Mouse (Mus musculus) T-helper 1 cell (primary cell): ENCODE measurements around the gene Itsn2.
"Not testable (repeated sequence)": the region's sequence is repeated elsewhere in the genome, so short reads cannot be mapped to it uniquely, and the experiment has no call there.

Experiments used
- in situ Hi-C: fragments of 300-600 bp; cut with MboI, MseI; formaldehyde crosslinking; loops from one replicate; pipeline ENCODE4 v1.15.1; 2025; ENCODE audit warnings: high pct_unique_total_duplicates

Itsn2 gene

DNA sequence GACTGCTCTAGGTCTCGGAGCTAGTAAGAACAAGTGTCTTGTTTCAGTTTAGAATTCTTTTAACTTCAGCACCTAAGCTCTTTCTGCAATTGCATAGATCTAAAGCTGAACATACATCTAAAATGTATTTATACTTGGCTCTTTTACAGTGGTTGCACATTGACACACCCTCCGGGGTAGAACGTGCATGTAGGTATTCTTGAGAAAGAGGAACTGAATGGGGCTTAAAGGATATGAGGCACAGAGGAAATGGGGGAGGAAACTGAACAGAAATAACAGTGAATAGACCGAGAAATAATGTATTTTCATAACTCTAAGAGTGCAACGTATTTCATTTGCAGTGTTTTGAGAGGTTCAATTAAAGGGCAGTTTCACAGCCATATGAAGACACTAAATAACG lies 2.6 kb downstream of the Itsn2 start:
- in situ Hi-C loops = no loop called here

DNA sequence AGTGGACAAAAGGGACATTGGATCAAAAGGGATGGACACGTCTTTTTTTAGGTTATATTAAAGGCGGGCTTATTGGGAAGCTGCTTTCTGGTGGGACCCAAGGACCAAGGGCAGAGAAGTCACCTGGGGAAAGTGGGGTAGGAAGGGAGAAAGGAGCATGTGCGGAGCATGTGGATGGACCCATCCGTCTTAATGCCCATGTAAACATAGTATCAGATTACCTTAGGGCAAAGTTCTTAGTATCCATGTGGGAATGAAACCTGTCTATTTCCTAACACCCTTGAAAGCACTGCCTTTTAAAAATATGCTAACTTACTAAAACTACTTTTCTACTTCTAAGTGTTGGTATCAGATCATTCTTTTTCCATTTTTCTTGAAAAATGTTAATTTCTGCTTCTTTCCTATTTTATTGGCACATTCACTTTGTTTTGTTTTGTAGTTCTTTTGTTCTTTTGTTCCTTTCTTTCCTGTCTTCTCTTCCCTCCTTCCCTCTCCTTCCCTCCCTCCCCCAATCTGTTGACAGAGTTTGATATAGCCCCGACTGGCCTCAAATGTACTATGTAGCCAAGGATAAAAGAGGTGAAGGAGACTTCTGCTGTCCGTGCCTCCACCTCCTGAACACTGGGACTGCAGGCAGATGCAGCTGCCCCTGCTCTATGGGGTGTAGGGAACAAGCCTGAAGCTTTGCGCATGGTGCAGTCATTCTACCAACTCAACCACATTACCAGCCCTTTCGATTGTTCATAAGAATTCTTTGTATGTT lies 6.4 kb downstream of the Itsn2 start:
- in situ Hi-C loops = no loop called here

DNA sequence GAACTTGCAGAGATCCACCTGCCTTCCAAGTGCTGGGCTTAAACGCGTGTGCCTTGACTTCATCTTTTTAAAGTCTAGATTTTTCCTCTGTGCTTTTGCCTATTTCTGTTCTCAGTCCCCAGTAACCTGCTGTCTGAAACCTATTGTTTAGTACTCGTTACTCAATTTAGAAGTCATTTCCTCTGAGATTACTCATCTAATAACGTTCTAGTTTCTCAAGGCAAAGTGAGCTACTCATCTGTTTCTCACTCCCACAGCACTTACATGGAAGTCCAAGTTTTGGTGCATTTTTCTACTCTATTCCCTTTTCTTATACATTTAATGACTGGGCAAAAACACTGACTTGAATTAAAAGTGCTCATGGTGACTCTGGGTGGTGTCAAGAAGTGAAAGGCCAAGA lies 7.3 kb downstream of the Itsn2 start:
- in situ Hi-C loops = no loop called here

DNA sequence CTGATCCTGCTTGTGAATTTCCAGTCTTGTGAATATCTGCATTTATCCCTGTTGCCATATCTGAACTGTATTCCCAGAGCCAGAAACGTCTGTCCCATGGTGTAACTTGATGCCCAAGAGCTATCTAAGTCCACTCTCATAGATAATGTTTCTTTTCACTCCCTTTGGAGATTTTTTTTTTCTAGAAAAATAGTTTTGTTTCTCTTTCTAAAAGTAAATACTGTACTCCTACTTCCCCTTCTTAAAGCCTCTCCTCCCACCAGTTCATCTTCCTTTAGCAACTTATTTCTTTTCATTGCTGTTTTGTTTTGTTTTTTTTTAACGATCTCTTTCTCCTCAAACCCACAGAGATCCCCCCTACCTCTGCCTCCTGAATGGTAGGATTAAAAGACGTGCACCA lies 14.2 kb downstream of the Itsn2 start:
- in situ Hi-C loops = no loop called here

DNA sequence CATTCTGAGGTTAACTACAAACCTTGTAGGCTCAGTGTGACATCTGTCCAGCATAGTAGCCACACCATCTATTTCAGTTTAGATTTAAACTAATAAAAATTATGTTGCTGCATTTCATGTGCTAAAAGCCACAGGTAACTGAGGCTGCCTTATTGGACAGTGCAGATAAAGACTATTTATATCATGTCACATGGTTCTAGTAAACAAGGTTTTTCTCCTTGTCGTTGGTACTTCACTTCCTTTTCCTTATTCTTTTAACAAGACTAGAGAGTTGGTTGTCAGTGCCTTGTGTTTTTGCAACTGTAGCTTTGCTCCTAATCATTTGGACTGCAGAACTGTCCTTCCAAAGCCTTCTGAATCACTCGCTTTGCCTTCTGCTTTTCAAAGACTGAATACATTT lies 22.3 kb downstream of the Itsn2 start:
- in situ Hi-C loops = no loop called here

DNA sequence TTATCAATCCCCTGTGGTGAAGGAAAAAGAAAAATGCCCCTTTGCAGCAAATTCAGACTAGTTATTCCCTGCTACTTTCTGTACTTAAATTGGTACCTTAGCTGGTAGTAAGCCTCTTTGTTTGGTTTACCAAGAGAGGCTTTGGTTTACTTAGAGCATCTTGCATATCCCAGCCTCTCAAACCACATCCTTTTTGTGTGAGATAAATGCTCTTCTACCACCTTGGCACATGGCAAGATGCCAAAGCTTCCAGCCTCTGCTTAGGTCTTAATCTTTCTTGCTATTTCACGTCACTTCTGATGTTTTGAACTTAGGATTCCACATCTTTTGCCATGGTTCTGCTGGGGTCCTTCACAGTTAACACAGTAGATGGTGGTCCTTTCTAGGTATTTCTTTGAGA lies 31.8 kb downstream of the Itsn2 start:
- in situ Hi-C loops = no loop called here

DNA sequence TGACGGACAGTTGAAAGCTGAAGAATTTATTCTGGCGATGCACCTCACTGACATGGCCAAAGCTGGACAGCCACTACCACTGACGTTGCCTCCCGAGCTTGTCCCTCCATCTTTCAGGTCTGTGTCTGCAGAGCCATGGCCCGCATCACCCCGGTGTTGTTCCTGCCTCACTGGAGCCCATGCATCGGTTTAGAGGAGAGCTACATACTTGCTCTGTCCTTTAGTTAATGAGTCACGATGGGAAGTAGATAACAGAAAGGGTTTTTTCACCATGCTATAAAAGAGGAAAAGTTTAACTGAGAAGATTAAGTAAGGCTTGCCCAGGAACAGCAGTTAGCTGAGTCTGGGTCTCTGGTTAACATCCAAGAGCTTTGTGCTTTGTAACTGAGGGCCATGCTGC lies 40.5 kb downstream of the Itsn2 start:
- in situ Hi-C loops = no loop called here

DNA sequence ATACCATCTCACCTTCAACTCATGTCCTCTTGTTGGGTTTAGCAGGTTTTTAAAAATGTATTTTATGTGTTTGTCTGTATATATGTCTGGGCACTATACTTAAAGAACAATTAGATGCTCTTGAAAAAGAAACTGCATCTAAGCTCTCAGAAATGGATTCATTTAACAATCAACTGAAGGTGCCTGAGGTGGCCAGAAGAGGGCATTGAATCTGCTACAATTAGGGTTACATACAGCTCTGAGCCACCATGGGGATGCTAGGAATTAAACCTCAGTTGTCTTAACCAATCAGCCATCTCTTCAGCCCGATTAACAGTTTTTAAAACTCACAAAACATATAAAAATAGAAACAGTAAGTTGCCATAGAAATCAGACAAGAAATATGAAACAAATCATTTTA lies 46.0 kb downstream of the Itsn2 start:
- in situ Hi-C loops = no loop called here

DNA sequence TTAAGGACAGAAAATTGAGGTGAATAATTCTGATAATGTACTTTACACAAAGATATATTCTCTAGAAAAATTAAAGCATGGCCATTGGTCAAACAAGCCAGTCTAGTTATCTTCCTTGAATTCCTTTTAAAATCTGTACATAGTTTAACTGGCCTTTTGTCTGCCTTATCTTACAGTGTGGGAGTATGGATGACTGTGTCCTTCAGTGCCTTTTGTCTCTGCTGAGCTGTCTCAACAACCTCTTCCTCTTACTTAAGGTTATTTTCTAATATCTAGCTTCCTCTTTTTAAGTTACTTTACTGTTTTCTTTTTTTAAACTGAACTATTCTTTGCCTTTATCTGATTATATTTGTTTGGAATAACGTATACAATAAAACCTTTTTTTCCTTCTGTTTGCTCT lies 48.3 kb downstream of the Itsn2 start:
- in situ Hi-C loops = loop anchor here (10.0 kb wide), 1 partner anchor 224 kb away; no protein-coding TSS in a partner anchor

DNA sequence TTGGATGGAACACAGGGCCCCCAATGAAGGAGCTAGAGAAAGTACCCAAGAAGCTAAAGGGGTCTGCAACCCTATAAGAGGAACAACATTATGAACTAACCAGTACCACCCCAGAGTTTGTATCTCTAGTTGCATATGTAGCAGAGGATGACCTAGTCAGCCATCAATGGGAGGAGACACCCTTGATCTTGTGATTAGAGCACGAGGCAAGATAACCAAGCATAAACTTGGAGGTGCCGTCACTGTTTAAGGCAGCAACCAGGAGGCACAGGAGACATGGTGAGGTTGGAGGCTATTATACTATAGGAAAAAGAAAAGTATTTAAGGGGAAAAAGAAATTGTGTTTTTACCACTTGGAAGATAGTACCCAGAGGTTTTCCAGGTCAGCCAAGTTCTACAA lies 64.4 kb downstream of the Itsn2 start:
- in situ Hi-C loops = no loop called here

DNA sequence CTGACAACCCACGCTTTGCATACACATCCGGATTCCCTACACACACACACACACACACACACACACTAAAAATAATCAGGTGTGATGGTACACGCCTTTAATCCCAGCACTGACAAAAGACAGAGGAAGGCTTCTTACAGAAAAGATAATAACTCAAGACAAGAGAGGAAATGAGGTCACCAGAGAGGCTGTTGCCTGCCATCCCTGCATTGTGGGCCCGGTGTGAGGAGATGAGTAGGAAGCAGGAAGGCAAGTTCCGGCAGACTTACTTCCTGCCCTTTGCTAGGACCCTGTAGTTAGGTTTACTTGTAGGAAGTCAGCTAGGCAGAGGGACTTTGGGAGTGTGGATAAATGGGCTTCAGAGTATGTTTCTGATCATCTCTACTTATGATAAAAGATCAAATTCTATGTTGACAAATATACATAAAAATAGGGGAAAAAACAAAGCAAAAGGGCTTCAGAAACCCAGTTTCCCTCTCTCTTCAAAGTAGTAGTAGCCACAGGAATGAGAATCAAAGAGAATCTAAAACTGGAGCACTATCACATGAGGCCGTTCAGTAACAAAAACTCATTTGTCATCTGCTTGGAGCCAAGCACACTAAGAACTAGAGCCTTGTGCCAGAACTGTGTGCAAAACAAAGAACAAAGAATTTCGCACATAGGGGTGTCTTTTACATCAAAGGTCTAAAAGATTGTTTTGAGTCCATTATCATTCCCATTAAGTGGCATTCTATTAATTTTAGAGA lies 72.7 kb downstream of the Itsn2 start:
- in situ Hi-C loops = no loop called here

DNA sequence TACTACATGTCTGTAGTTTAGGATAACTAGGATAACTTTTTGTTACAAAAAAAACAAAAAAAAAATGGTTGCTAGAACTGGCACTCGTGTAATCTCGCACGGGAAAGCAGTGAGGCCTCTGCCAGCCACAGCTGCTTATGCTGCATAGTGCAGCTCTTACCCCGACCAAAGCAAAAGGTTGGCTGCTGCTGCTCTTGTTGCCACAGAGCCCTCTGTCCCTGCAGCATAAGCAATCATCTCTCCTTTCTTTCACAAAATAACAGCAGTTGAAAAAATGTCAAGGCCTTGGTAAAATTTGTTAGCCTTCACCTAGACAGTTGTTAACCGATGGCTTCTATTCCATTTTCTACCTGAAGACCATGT lies 73.2 kb downstream of the Itsn2 start:
- in situ Hi-C loops = no loop called here

DNA sequence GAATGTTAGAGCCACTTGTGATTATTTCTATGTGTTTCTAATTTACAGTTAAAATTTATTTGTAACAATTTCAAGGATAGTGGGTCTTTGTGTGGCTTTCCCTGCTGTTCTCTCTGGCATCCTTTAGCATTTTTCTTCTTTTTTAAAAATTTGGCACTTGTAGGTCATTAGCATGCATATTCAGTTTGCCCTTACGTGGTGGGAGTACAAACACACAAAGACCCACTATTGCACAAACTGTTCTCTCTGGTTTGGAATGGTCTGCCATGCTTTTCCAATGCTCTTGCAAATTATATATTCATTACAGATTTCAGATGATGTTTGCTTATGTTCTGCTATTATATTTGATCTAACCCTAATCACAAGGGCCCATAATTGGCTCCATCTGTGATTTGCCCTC lies 83.9 kb downstream of the Itsn2 start:
- in situ Hi-C loops = no loop called here

DNA sequence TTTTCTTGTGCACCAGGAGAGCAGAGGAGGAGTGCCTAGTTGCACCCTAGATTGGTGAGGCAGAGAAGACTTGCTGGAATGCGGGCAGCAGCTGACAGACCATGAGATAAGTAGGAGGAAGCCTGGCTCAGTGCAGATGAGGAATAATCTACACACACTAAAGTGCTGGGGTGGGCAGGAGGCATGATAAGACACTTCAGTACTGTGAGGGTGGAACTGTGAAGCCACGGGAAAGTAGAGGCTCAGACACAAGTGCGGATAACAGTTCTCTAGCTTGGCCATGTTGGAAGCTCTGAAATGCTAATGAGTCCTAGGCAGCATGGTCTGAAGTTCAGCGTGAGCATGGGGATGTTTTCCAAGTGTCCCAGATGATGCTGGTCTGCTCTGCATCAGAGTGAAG lies 87.5 kb downstream of the Itsn2 start:
- in situ Hi-C loops = no loop called here

DNA sequence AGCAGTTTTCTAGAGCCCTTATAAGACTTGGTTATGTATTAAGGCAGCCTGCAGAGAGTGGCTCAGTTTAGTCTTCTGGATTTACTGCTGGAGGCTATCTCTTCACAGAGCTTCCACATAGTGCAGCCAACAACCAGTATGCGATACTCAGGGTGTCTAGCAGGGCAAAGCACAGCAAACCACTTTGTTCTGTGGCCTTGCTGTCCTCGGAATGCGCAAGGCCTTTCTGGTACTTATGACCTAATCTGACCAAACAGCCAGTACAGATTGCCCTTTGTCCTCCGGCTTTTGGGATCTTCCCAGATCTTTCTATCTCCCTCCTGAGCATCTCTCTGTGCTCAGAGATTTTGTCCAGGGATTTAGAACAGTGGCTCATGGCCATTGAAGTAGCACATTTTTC lies 93.0 kb downstream of the Itsn2 start:
- in situ Hi-C loops = no loop called here

DNA sequence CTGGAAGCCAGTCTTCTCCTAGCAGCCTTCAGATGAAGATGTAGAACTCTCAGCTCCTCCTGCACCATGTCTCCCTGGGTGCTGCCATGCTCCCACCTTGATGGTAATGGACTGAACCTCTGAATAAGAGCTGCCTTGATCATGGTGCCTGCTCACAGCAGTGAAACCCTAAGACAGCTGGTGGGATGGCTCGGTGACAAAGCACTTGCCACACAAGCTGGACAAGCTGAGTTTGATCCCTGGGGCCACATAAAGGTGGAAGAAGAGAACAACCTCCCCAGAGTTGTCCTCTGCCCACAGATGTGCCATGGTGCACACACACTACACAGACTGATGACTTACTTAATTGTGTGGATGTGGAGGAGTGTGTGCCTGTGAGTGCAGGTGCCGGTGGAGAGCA lies 95.9 kb downstream of the Itsn2 start:
- in situ Hi-C loops = no loop called here

DNA sequence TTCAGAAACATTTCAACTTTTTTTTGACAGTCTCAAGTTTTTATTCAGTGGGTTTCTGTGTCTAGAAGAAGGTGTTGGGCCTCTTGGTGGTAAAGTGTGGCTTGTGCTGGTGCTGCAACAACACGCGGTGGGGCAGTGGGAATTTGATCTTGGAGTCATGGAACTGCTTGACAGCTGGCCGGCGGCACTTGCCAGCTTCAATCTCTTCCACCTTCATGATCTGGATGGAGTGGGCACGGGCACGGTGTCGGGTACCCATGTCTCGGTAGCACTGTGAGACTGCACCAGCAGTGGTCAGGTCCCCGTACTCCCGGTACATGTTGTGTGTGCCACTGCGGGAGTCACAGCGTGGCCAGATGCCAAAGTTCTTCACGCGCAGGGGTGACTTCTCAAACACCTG lies 96.9 kb downstream of the Itsn2 start:
- in situ Hi-C loops = no loop called here

DNA sequence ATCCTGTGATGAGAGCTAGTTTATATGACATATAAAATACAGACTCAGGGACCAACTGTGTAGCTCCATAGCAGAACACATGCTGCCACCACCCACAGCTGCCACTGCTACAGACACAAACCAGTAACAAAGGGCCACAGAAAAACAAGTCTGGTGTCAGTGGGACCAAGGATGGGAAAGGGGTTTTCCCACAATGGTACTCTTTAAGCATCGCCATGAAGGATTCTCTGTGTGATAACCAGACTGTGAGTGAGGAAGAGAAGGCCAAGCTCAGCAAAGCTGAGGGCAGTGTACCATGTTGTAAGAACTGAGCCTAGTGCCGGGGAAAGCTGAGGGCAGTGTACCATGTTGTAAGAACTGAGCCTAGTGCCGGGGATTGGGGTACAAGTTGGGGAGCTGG lies 98.8 kb downstream of the Itsn2 start:
- in situ Hi-C loops = no loop called here

DNA sequence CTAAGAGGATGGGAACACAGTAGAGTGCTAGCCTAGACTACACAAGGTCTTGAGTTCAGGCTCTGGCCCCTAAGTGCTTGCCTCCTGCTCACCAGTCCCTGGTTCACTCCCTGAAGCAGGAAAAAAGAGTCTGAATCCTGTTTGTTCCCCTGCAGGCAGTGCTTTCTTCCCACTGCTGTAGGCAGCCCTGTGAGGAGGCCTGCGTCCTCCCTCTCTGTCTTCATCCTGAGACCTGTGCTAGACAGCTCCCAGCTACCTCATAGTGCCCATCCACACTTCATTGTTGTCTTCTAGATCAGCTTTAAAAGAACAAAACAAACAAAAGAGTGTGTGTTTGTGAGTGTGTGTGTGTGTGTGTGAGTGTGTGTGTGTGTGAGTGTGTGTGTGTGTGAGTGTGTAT lies 102.1 kb downstream of the Itsn2 start:
- in situ Hi-C loops = no loop called here

DNA sequence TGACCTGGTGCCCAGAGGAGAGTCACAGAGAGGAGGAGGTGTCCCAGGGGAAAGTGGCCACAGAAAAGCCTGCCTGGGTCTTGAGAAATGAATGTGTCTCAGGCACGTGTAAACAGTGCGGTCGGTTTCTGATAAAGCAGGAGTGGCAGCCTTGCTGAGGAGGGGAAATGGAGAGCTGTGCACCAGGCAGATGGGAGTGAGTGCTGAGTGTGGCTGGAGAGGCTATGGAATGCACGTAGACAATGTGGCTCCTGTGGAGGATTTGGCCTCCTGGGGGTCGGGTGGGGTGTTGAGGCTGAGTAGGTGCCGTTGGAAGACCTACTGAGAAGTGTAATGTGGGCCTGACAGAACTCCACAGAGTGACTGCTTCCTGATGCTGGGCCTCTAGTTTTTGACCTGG lies 113.2 kb downstream of the Itsn2 start:
- in situ Hi-C loops = not testable (repeated sequence)

DNA sequence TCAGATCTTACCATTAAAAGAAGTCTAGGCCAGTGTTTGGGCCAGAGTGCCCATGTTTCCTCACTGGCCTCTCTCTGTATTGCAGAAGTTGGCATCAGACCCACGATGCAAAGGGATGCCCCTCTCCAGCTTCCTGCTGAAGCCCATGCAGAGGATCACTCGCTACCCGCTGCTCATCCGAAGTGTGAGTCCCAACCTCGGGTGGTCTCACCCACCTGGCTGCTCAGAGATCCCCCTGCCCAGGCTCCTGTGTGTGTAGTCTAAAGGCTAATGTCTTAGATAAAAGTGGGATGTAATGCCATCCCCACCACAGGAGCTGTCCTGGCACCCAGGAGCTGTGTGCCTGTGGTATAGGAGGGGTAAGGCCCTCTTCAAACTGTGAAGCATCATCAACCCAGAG lies 113.7 kb downstream of the Itsn2 start:
- in situ Hi-C loops = no loop called here

DNA sequence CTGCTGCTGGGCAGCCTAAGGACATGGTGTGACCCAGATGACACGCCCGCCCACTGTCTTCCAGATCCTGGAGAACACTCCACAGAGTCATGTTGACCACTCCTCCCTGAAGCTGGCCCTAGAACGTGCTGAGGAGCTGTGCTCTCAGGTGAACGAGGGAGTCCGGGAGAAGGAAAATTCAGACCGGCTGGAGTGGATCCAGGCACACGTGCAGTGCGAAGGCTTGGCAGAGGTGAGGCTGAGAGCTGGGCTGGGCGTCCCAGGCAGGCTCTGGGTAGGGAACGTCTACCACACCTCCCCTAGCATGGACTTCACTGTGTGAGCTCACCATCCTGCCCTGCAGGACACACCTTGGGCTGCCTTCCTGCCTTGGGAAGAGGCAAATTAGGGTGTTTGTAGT lies 114.5 kb downstream of the Itsn2 start:
- in situ Hi-C loops = no loop called here

DNA sequence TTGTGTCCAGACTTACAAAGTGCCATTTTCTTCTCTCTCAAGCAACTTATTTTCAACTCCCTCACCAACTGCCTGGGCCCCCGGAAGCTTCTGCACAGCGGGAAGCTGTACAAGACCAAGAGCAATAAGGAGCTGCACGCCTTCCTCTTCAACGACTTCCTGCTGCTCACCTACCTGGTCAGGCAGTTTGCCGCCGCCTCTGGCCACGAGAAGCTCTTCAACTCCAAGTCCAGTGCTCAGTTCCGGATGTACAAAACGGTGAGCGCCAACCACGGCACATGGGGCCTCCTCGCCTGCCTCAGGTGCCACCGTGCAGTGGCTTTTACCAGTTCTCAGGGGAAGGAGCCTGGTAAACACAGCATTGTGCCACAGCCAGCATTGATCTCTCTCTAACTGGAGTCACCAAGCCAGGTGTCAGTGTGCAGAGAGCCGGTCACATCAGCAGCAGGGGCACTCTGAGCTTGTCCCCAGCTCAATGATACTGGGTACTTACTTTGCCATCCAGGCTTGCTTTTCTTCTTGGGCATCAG lies 115.1 kb downstream of the Itsn2 start:
- in situ Hi-C loops = no loop called here
